Mouse (Mus musculus) thymus, adult 18-20 months (tissue): ENCODE measurements around the gene Ksr2.
"Not testable (repeated sequence)": the region's sequence is repeated elsewhere in the genome, so short reads cannot be mapped to it uniquely, and the experiment has no call there.

ENCODE experiments used
- DNase-seq, 2 experiments: peaks; one replicate each; pipeline ENCODE4 v3.0.0; 2022; ENCODE audit warnings: mixed read lengths in 2 of 2

Ksr2 gene

GRCm38 (mm10) chr5:117413507-117414501 is at the start of gene Ksr2:
Ksr2 (plus strand) TSS chr5:117414000.
- DNase-seq = peak; percentile 24 to 29

- no peak for DNase-seq
These were observed 49.0 kb upstream of the Ksr2 start for GRCm38 (mm10) chr5:117364821-117365220.

- DNase-seq = no peak
These were observed 47.8 kb upstream of the Ksr2 start for GRCm38 (mm10) chr5:117365904-117366561.

GRCm38 (mm10) chr5:117367206-117367605 is 46.6 kb upstream of the Ksr2 start:
- no peak for DNase-seq

GRCm38 (mm10) chr5:117370592-117370991 is 43.2 kb upstream of the Ksr2 start:
- no peak for DNase-seq

- no peak for DNase-seq
These were observed 40.4 kb upstream of the Ksr2 start for GRCm38 (mm10) chr5:117373418-117373817.

GRCm38 (mm10) chr5:117374372-117375049 is 39.3 kb upstream of the Ksr2 start:
- DNase-seq = no peak

GRCm38 (mm10) chr5:117376331-117376761 is 37.5 kb upstream of the Ksr2 start:
- DNase-seq = no peak

- DNase-seq = not testable (repeated sequence)
These were observed 36.1 kb upstream of the Ksr2 start for GRCm38 (mm10) chr5:117377731-117378130.

GRCm38 (mm10) chr5:117380199-117380598 is 33.6 kb upstream of the Ksr2 start:
- DNase-seq = no peak

- no peak for DNase-seq
These were observed 32.0 kb upstream of the Ksr2 start for GRCm38 (mm10) chr5:117381785-117382184.

- DNase-seq = no peak
These were observed 30.6 kb upstream of the Ksr2 start for GRCm38 (mm10) chr5:117383198-117383597.

GRCm38 (mm10) chr5:117388296-117388751 is 25.5 kb upstream of the Ksr2 start:
- peak; percentile 51 to 66 for DNase-seq

GRCm38 (mm10) chr5:117388877-117389276 is 24.9 kb upstream of the Ksr2 start, which contains the start of gene Rfc5:
Rfc5 (minus strand) TSS chr5:117389047.
- DNase-seq = peak; percentile 91

GRCm38 (mm10) chr5:117390895-117391294 is 22.9 kb upstream of the Ksr2 start:
- DNase-seq = no peak

- no peak for DNase-seq
These were observed 18.0 kb upstream of the Ksr2 start for GRCm38 (mm10) chr5:117395834-117396233.

- no peak for DNase-seq
These were observed 17.2 kb upstream of the Ksr2 start for GRCm38 (mm10) chr5:117396596-117397014.

GRCm38 (mm10) chr5:117397371-117397770 is 16.4 kb upstream of the Ksr2 start:
- DNase-seq = no peak

- DNase-seq = no peak
These were observed 15.7 kb upstream of the Ksr2 start for GRCm38 (mm10) chr5:117398007-117398550.

- DNase-seq = no peak
These were observed 14.5 kb upstream of the Ksr2 start for GRCm38 (mm10) chr5:117399281-117399680.

- DNase-seq = no peak
These were observed 10.2 kb upstream of the Ksr2 start for GRCm38 (mm10) chr5:117403609-117404008.

GRCm38 (mm10) chr5:117404671-117405070 is 9.1 kb upstream of the Ksr2 start:
- DNase-seq = not testable (repeated sequence)

- peak; percentile 11 to 31 for DNase-seq
These were observed 5.6 kb upstream of the Ksr2 start for GRCm38 (mm10) chr5:117408216-117408615.
